Mouse (Mus musculus) spleen, postnatal 4 days (tissue): ENCODE measurements around the gene Pde7b.

Experiments used
- DNase-seq, 2 experiments: peaks; one replicate each; pipeline ENCODE4 v3.0.0; 2022; ENCODE audit warnings: low spot score in 2 of 2

Pde7b gene

GRCm38 (mm10) chr10:20654187-20654586 is 70.7 kb downstream of the Pde7b start:
- DNase-seq: no peak

GRCm38 (mm10) chr10:20653299-20653698 is 71.6 kb downstream of the Pde7b start:
- DNase-seq: no peak

- no peak for DNase-seq
These were observed 88.5 kb downstream of the Pde7b start for GRCm38 (mm10) chr10:20636381-20636780.

- DNase-seq: no peak
These were observed 91.8 kb downstream of the Pde7b start for GRCm38 (mm10) chr10:20633085-20633415.

- DNase-seq: no peak
These were observed 92.4 kb downstream of the Pde7b start for GRCm38 (mm10) chr10:20632256-20633084.

GRCm38 (mm10) chr10:20630122-20630521 is 94.8 kb downstream of the Pde7b start:
- no peak for DNase-seq

- no peak for DNase-seq
These were observed 99.0 kb downstream of the Pde7b start for GRCm38 (mm10) chr10:20625702-20626375.

- no peak for DNase-seq
These were observed 103.0 kb downstream of the Pde7b start for GRCm38 (mm10) chr10:20621661-20622454.

- DNase-seq: no peak
These were observed 118.9 kb downstream of the Pde7b start for GRCm38 (mm10) chr10:20606007-20606406.

GRCm38 (mm10) chr10:20595107-20595810 is 129.6 kb downstream of the Pde7b start:
- no peak for DNase-seq

- no peak for DNase-seq
These were observed 130.9 kb downstream of the Pde7b start for GRCm38 (mm10) chr10:20594015-20594414.

GRCm38 (mm10) chr10:20590100-20590499 is 134.8 kb downstream of the Pde7b start:
- DNase-seq: no peak

- no peak for DNase-seq
These were observed 138.9 kb downstream of the Pde7b start for GRCm38 (mm10) chr10:20585959-20586358.

- no peak for DNase-seq
These were observed 149.9 kb downstream of the Pde7b start for GRCm38 (mm10) chr10:20575002-20575401.

- no peak for DNase-seq
These were observed 150.5 kb downstream of the Pde7b start for GRCm38 (mm10) chr10:20574414-20574813.

GRCm38 (mm10) chr10:20571521-20571920 is 153.4 kb downstream of the Pde7b start:
- DNase-seq: no peak

- no peak for DNase-seq
These were observed 156.2 kb downstream of the Pde7b start for GRCm38 (mm10) chr10:20568630-20569029.

GRCm38 (mm10) chr10:20567684-20568236 is 157.1 kb downstream of the Pde7b start:
- no peak for DNase-seq

- DNase-seq: no peak
These were observed 168.4 kb downstream of the Pde7b start for GRCm38 (mm10) chr10:20556477-20556876.

- DNase-seq: no peak
These were observed 173.5 kb downstream of the Pde7b start for GRCm38 (mm10) chr10:20551341-20551740.

- DNase-seq: no peak
These were observed 174.1 kb downstream of the Pde7b start for GRCm38 (mm10) chr10:20550771-20551170.
